Mouse (Mus musculus) CH12.LX (cell line): ENCODE measurements around the gene Epb41l1.

Experiments used
- CHD2 ChIP-seq: IDR thresholded peaks from 2 replicates; pipeline ENCODE4 v1.6.1; 2011; ENCODE audit warnings: low read length, improper control_type of control experiment
- CTCF ChIP-seq, 2 experiments: IDR thresholded peaks in 1 of 2; conservative IDR thresholded peaks in 1 of 2; 2 replicates each; pipeline ENCODE4 v1.5.1; 2011 to 2012; ENCODE audit warnings: low read depth in 2 of 2, low read length in 2 of 2, improper control_type of control experiment in 1 of 2, inconsistent platforms in 1 of 2, mild to moderate bottlenecking in 1 of 2, moderate library complexity in 1 of 2
- EP300 ChIP-seq: IDR thresholded peaks from 2 replicates; pipeline ENCODE4 v1.6.1; 2011; ENCODE audit warnings: low read length, improper control_type of control experiment
- JUND ChIP-seq: conservative IDR thresholded peaks from 2 replicates; pipeline ENCODE4 v1.6.1; 2011; ENCODE audit warnings: low read depth, low read length, improper control_type of control experiment
- MAFK ChIP-seq: IDR thresholded peaks from 2 replicates; pipeline ENCODE4 v1.6.1; 2011; ENCODE audit warnings: low read length, improper control_type of control experiment; ENCODE audit not compliant: insufficient replicate concordance
- POLR2A ChIP-seq: IDR thresholded peaks from 2 replicates; pipeline ENCODE4 v1.6.1; 2011; ENCODE audit warnings: low read depth, mild to moderate bottlenecking, improper control_type of control experiment, low read length
- SIN3A ChIP-seq: IDR thresholded peaks from 2 replicates; pipeline ENCODE4 v1.6.1; 2012; ENCODE audit warnings: low read length, improper control_type of control experiment, inconsistent platforms
- ZC3H11A ChIP-seq: IDR thresholded peaks from 2 replicates; pipeline ENCODE4 v1.6.1; 2012; ENCODE audit warnings: low read depth, mild to moderate bottlenecking, inconsistent platforms, low read length, improper control_type of control experiment

- no peak for TF ChIP-seq EP300
- TF ChIP-seq POLR2A, result no peak
- TF ChIP-seq MAFK, result no peak
- TF ChIP-seq CTCF (conservative IDR thresholded peaks at IDR 0.05 in 1 of 2, IDR thresholded peaks at IDR 0.05 in 1 of 2; ENCODE audit: low read depth in 2 of 2, low read length in 2 of 2), result no peak
- TF ChIP-seq CHD2, result no peak
- TF ChIP-seq JUND, result no peak
- no peak for TF ChIP-seq SIN3A
- TF ChIP-seq ZC3H11A, result no peak
These were observed 4.9 kb downstream of the Epb41l1 start for GRCm38 (mm10) chr2:156425618-156426017.
